Mouse (Mus musculus): ENCODE results near the gene Col6a5. TPM values are rescaled to one million over a fixed set of nuclear protein-coding genes. Genes with fewer than 3 reads are reported as not detected.
A peak's percentile ranks its signal among the peaks of the same experiment; 100 is the strongest.

The Col6a5 gene
- 1 to 10 TPM in 1 of 2 experiments, under 1 TPM in 1; 0.97 to 1.4 TPM for total RNA-seq (2021)
- long read RNA-seq, experiment 1 = 0 reads
- long read RNA-seq, experiment 2 = 0 reads

DNA sequence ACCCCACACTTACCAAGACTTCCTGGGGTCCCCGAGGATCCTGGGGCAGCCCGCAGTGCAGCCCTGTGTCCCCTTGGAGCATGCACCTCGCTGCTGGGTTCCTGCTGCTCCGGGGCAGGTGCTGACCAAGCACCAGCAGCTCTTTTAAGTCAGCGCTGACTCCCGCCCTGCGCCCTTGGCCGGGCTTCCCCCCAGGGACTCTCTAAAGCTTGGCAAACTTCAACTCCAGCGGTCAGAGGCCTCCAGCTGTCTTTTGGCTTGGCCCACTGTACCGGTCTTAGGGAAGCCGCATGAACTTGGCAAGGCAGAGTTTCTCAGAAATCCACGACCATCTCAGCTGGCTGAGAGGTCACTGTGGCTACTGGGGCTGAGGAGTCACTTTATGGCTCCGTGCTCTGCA is at the start of gene Col6a5:
TSS of gene Col6a5 (minus strand) at position 111 of the 400 bp plus-strand sequence.
- intact Hi-C loops (cut with DNase I) = no loop called here
- DNase-seq (ENCODE audit: low spot score in 2 of 2) = no peak

- intact Hi-C loops (cut with DNase I) = no loop called here
- DNase-seq (ENCODE audit: low spot score in 2 of 2) = no peak
Measured at GRCm38 (mm10) chr9:105997955-105998354, 37.5 kb upstream of the Col6a5 start.

DNA sequence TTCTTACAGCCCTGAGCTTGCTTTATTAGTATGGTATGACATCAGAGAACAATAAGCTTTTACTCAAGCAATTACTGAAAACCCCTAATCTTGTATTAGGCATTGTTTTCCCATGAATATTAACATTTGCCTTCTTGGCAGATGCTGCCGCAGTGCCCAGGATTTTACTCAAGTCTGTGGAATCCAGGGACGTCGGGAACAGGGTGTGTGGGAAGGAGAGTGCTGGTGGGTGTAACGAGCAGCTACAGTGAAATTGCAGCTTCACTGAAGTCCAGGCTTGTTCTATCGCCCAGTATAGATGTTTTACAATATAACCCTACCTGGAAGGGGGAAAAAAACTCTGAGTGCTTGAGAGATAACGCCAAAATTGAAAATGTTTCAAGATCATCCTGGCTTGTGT is 32.0 kb upstream of the Col6a5 start:
- intact Hi-C loops (cut with DNase I) = no loop called here
- DNase-seq (ENCODE audit: low spot score in 2 of 2) = peak; percentile 56 to 61

- intact Hi-C loops (cut with DNase I) = no loop called here
- DNase-seq (ENCODE audit: low spot score in 2 of 2) = no peak
Measured at GRCm38 (mm10) chr9:105990099-105990498, 29.7 kb upstream of the Col6a5 start.

- intact Hi-C loops (cut with DNase I) = loop anchor here (2.0 to 5.0 kb wide), 2 partner anchors 132 to 297 kb away; no protein-coding TSS in a partner anchor
Measured at GRCm38 (mm10) chr9:105989468-105989867, 29.0 kb upstream of the Col6a5 start.

DNA sequence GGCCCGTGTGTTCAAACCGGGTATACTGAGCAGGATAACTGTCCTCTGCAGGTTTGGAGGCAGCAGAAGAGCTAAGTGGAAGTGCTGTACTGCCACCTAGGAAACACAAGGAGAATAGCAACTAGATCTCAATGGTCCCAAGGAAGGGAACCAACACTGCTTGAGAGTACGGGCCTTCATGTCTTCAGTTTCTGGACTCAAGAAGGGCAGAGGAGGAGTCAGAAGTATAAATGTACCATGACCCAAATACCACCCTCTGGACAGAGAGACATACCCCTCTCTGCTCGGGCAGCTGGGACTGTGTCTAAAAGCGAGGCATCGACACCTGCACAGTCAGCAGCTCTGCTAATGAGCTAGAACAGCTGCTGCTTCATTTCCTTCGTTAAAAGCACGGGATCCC is 27.7 kb upstream of the Col6a5 start:
- intact Hi-C loops (cut with DNase I) = loop anchor here (2.0 to 5.0 kb wide), 2 partner anchors 131 to 295 kb away; no protein-coding TSS in a partner anchor
- peak in 1 of 2 experiments; percentile 59 for DNase-seq (ENCODE audit: low spot score in 2 of 2)

More at GRCm38 (mm10) chr9:105989468-105989867, 29.0 kb upstream of the Col6a5 start:
- DNase-seq (ENCODE audit: low spot score in 2 of 2) = peak in 1 of 2 experiments; percentile 34

DNA sequence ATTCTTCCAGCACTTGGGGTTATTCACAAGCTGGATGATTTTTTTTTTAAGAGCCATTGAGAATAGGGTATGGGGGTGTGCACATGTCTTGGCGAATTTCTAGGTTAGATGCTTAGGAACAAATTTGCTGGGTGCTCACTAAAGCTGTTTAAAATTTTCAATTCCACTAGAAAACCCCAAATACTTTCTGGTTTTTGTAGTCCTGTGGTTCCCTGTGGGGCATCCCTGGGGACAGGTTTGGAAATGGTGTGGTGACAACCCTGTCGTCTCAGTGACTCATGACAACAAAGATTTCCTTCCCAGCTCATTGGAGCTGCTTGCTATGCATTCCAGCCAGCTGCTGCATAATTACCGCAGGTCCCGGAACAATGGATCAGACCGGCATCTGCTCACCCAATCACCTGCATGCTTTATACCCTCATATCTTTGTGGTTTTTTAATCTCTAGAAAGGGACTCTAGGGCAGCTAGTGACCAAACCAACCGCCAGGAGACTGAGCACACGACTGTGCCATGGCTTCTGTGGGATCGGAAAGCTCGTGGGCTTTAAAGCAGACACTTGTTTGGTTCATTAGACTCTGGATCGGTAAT is 24.6 kb upstream of the Col6a5 start:
- peak in 1 of 2 experiments; percentile 30 for DNase-seq (ENCODE audit: low spot score in 2 of 2)
- intact Hi-C loops (cut with DNase I) = loop anchor here (5.0 kb wide), 2 partner anchors 118 to 128 kb away; no protein-coding TSS in a partner anchor

GRCm38 (mm10) chr9:105978479-105978878 is 18.0 kb upstream of the Col6a5 start:
- intact Hi-C loops (cut with DNase I) = no loop called here

GRCm38 (mm10) chr9:105976871-105977270 is 16.4 kb upstream of the Col6a5 start:
- no peak for DNase-seq (ENCODE audit: low spot score in 2 of 2)
- intact Hi-C loops (cut with DNase I) = no loop called here

More at GRCm38 (mm10) chr9:105978479-105978878, 18.0 kb upstream of the Col6a5 start:
- no peak for DNase-seq (ENCODE audit: low spot score in 2 of 2)

- no peak for DNase-seq (ENCODE audit: low spot score in 2 of 2)
- intact Hi-C loops (cut with DNase I) = no loop called here
Measured at GRCm38 (mm10) chr9:105976314-105976713, 15.9 kb upstream of the Col6a5 start.

- no peak for DNase-seq (ENCODE audit: low spot score in 2 of 2)
- intact Hi-C loops (cut with DNase I) = no loop called here
Measured at GRCm38 (mm10) chr9:105973736-105974135, 13.3 kb upstream of the Col6a5 start.

DNA sequence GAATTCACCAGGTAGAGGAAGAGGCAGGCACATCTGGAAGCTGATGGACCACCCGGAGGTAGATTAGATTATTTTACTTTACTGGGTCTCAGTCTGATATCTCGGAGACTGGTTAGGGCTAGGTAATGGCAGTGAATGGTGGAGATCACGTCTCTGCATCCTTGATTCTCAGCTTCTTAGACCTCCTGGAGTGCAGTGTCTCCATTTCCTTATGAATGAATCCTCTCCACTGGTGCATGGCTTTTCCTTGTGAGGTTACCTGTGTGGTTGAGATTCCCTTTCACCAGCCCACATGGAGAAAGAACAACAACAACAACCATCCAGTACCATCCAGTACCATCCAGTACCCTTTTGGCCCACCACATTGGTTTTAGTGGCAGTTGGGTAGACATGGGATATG is 11.6 kb upstream of the Col6a5 start:
- DNase-seq (ENCODE audit: low spot score in 2 of 2) = no peak
- intact Hi-C loops (cut with DNase I) = no loop called here

GRCm38 (mm10) chr9:105971351-105971894 is 11.0 kb upstream of the Col6a5 start:
- DNase-seq (ENCODE audit: low spot score in 2 of 2) = no peak
- intact Hi-C loops (cut with DNase I) = no loop called here

- intact Hi-C loops (cut with DNase I) = no loop called here
- no peak for DNase-seq (ENCODE audit: low spot score in 2 of 2)
Measured at GRCm38 (mm10) chr9:105970901-105971300, 10.5 kb upstream of the Col6a5 start.

GRCm38 (mm10) chr9:105967976-105968375 is 7.5 kb upstream of the Col6a5 start:
- DNase-seq (ENCODE audit: low spot score in 2 of 2) = no peak
- intact Hi-C loops (cut with DNase I) = no loop called here

- no peak for DNase-seq (ENCODE audit: low spot score in 2 of 2)
- intact Hi-C loops (cut with DNase I) = no loop called here
Measured at GRCm38 (mm10) chr9:105959116-105959515, 1.3 kb downstream of the Col6a5 start.

DNA sequence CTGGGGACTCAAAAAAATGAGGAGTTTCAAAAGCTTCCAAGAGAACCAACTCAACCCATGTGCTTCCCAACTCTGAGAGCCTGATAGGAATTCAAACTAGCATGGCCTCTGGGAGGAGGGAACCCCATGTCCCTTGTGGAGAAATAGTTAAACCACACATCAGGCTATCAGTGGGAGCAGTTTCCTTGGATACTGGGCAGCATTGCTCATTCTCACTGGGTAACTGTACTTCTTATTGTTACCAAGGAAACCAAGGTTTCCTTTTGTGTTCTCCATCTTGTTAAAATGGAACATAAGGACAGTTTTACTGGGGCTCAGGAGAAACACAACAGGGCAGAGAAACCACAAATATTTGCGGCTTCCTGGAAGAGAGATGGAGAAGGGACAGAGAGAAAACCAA is 10.7 kb downstream of the Col6a5 start:
- peak; percentile 24 to 62 for DNase-seq (ENCODE audit: low spot score in 2 of 2)
- intact Hi-C loops (cut with DNase I) = no loop called here

- intact Hi-C loops (cut with DNase I) = no loop called here
- DNase-seq (ENCODE audit: low spot score in 2 of 2) = peak; percentile 37 to 61
Measured at GRCm38 (mm10) chr9:105947577-105947976, 12.9 kb downstream of the Col6a5 start.

GRCm38 (mm10) chr9:105933816-105934215 is 26.6 kb downstream of the Col6a5 start:
- intact Hi-C loops (cut with DNase I) = no loop called here
- no peak for DNase-seq (ENCODE audit: low spot score in 2 of 2)

- intact Hi-C loops (cut with DNase I) = no loop called here
- DNase-seq (ENCODE audit: low spot score in 2 of 2) = no peak
Measured at GRCm38 (mm10) chr9:105929287-105929686, 31.2 kb downstream of the Col6a5 start.

All from left cerebral cortex, postnatal 14 days (tissue).